Mouse (Mus musculus): Measurements from ENCODE around the gene Mtor. TPM values are rescaled to one million over a fixed set of nuclear protein-coding genes. Genes with fewer than 3 reads are reported as not detected.

Gene Mtor
- polyA plus RNA-seq, 1 experiment = 75.5 TPM

- Histone ChIP-seq H3K4me3 (ENCODE audit: control insufficient read depth, low read depth, low read length) (no peak overlapping the region), H3K27ac (ENCODE audit: control insufficient read depth, insufficient read depth, low read depth, low read length) (no peak overlapping the region), H3K36me3 (ENCODE audit: control insufficient read depth, insufficient read depth, low read length) (no peaks in the 10 kb centered on the region), H3K4me1 (ENCODE audit: control insufficient read depth, insufficient read depth, low read length) (peaks cover 6% of the 10 kb centered on the region), H3K27me3 (ENCODE audit: control insufficient read depth, insufficient read depth, low read length) (no peaks in the 10 kb centered on the region)
- TF ChIP-seq CTCF (IDR thresholded peaks at IDR 0.05; ENCODE audit: control insufficient read depth, insufficient read depth, insufficient replicate concordance, low read depth, low read length) (no peak), POLR2A (IDR thresholded peaks at IDR 0.05; ENCODE audit: control insufficient read depth, low read depth, low read length) (no peak)
Observed at GRCm38 (mm10) chr4:148596731-148597130, 148.3 kb downstream of the Mtor start.

GRCm38 (mm10) chr4:148598826-148599225, 150.4 kb downstream of the Mtor start:
- H3K4me3 ChIP-seq (ENCODE audit: control insufficient read depth, low read depth, low read length) = no peak overlapping the region
- H3K4me1 ChIP-seq (ENCODE audit: control insufficient read depth, insufficient read depth, low read length) = no peaks in the 10 kb centered on the region
- H3K27me3 ChIP-seq (ENCODE audit: control insufficient read depth, insufficient read depth, low read length) = no peaks in the 10 kb centered on the region
- no peak overlapping the region for H3K27ac ChIP-seq (ENCODE audit: control insufficient read depth, insufficient read depth, low read depth, low read length)
- TF ChIP-seq CTCF (IDR thresholded peaks at IDR 0.05; ENCODE audit: control insufficient read depth, insufficient read depth, insufficient replicate concordance, low read depth, low read length) (no peak), POLR2A (IDR thresholded peaks at IDR 0.05; ENCODE audit: control insufficient read depth, low read depth, low read length) (no peak)
- H3K36me3 ChIP-seq (ENCODE audit: control insufficient read depth, insufficient read depth, low read length) = no peaks in the 10 kb centered on the region

- TF ChIP-seq CTCF (IDR thresholded peaks at IDR 0.05; ENCODE audit: control insufficient read depth, insufficient read depth, insufficient replicate concordance, low read depth, low read length) = no peak
- TF ChIP-seq POLR2A (IDR thresholded peaks at IDR 0.05; ENCODE audit: control insufficient read depth, low read depth, low read length) = no peak
- Histone ChIP-seq H3K36me3 (ENCODE audit: control insufficient read depth, insufficient read depth, low read length) (no peaks in the 10 kb centered on the region), H3K4me3 (ENCODE audit: control insufficient read depth, low read depth, low read length) (no peak overlapping the region), H3K27ac (ENCODE audit: control insufficient read depth, insufficient read depth, low read depth, low read length) (no peak overlapping the region), H3K4me1 (ENCODE audit: control insufficient read depth, insufficient read depth, low read length) (no peaks in the 10 kb centered on the region), H3K27me3 (ENCODE audit: control insufficient read depth, insufficient read depth, low read length) (no peaks in the 10 kb centered on the region)
Observed at GRCm38 (mm10) chr4:148600316-148600715, 151.9 kb downstream of the Mtor start.

- Histone ChIP-seq H3K36me3 (ENCODE audit: control insufficient read depth, insufficient read depth, low read length) (no peaks in the 10 kb centered on the region), H3K4me3 (ENCODE audit: control insufficient read depth, low read depth, low read length) (no peak overlapping the region), H3K4me1 (ENCODE audit: control insufficient read depth, insufficient read depth, low read length) (no peaks in the 10 kb centered on the region), H3K27me3 (ENCODE audit: control insufficient read depth, insufficient read depth, low read length) (no peaks in the 10 kb centered on the region), H3K27ac (ENCODE audit: control insufficient read depth, insufficient read depth, low read depth, low read length) (no peak overlapping the region)
- TF ChIP-seq CTCF (IDR thresholded peaks at IDR 0.05; ENCODE audit: control insufficient read depth, insufficient read depth, insufficient replicate concordance, low read depth, low read length) = no peak
- no peak for TF ChIP-seq POLR2A (IDR thresholded peaks at IDR 0.05; ENCODE audit: control insufficient read depth, low read depth, low read length)
Observed at GRCm38 (mm10) chr4:148601871-148602270, 153.5 kb downstream of the Mtor start.

GRCm38 (mm10) chr4:148602357-148603120, 154.1 kb downstream of the Mtor start, which contains the start of gene Masp2:
Masp2 (plus strand) TSS chr4:148602554.
- H3K36me3 ChIP-seq (ENCODE audit: control insufficient read depth, insufficient read depth, low read length) = no peaks in the 10 kb centered on the region
- no peaks in the 10 kb centered on the region for H3K4me1 ChIP-seq (ENCODE audit: control insufficient read depth, insufficient read depth, low read length)
- TF ChIP-seq CTCF (IDR thresholded peaks at IDR 0.05; ENCODE audit: control insufficient read depth, insufficient read depth, insufficient replicate concordance, low read depth, low read length) (no peak), POLR2A (IDR thresholded peaks at IDR 0.05; ENCODE audit: control insufficient read depth, low read depth, low read length) (no peak)
- no peak within 1 kb of the TSS for H3K4me3 ChIP-seq (ENCODE audit: control insufficient read depth, low read depth, low read length)
- no peak within 1 kb of the TSS for H3K27ac ChIP-seq (ENCODE audit: control insufficient read depth, insufficient read depth, low read depth, low read length)
- H3K27me3 ChIP-seq (ENCODE audit: control insufficient read depth, insufficient read depth, low read length) = no peaks in the 10 kb centered on the region

- H3K27ac ChIP-seq (ENCODE audit: control insufficient read depth, insufficient read depth, low read depth, low read length) = no peak overlapping the region
- no peak overlapping the region for H3K4me3 ChIP-seq (ENCODE audit: control insufficient read depth, low read depth, low read length)
- no peaks in the 10 kb centered on the region for H3K36me3 ChIP-seq (ENCODE audit: control insufficient read depth, insufficient read depth, low read length)
- H3K27me3 ChIP-seq (ENCODE audit: control insufficient read depth, insufficient read depth, low read length) = no peaks in the 10 kb centered on the region
- H3K4me1 ChIP-seq (ENCODE audit: control insufficient read depth, insufficient read depth, low read length) = no peaks in the 10 kb centered on the region
- TF ChIP-seq CTCF (IDR thresholded peaks at IDR 0.05; ENCODE audit: control insufficient read depth, insufficient read depth, insufficient replicate concordance, low read depth, low read length) = no peak
- TF ChIP-seq POLR2A (IDR thresholded peaks at IDR 0.05; ENCODE audit: control insufficient read depth, low read depth, low read length) = no peak
Observed at GRCm38 (mm10) chr4:148603376-148604139, 155.1 kb downstream of the Mtor start.

- H3K36me3 ChIP-seq (ENCODE audit: control insufficient read depth, insufficient read depth, low read length) = no peaks in the 10 kb centered on the region
- no peak overlapping the region for H3K27ac ChIP-seq (ENCODE audit: control insufficient read depth, insufficient read depth, low read depth, low read length)
- no peak overlapping the region for H3K4me3 ChIP-seq (ENCODE audit: control insufficient read depth, low read depth, low read length)
- no peaks in the 10 kb centered on the region for H3K27me3 ChIP-seq (ENCODE audit: control insufficient read depth, insufficient read depth, low read length)
- no peaks in the 10 kb centered on the region for H3K4me1 ChIP-seq (ENCODE audit: control insufficient read depth, insufficient read depth, low read length)
- TF ChIP-seq POLR2A (IDR thresholded peaks at IDR 0.05; ENCODE audit: control insufficient read depth, low read depth, low read length) = no peak
- no peak for TF ChIP-seq CTCF (IDR thresholded peaks at IDR 0.05; ENCODE audit: control insufficient read depth, insufficient read depth, insufficient replicate concordance, low read depth, low read length)
Observed at GRCm38 (mm10) chr4:148604141-148604540, 155.7 kb downstream of the Mtor start.
